Mouse (Mus musculus): ENCODE measurements around the gene Rtn1.

GRCm38 (mm10) chr12:72405031-72405430 lies 3.8 kb downstream of the Rtn1 start:
- TF ChIP-seq TAL1 (IDR thresholded peaks at IDR 0.05; ENCODE audit: low read length) (no peak), GATA1 (IDR thresholded peaks at IDR 0.05; ENCODE audit: low read length) (no peak)
